Mouse (Mus musculus): Measurements from ENCODE around the gene 1700029I15Rik.

Gene 1700029I15Rik

DNA sequence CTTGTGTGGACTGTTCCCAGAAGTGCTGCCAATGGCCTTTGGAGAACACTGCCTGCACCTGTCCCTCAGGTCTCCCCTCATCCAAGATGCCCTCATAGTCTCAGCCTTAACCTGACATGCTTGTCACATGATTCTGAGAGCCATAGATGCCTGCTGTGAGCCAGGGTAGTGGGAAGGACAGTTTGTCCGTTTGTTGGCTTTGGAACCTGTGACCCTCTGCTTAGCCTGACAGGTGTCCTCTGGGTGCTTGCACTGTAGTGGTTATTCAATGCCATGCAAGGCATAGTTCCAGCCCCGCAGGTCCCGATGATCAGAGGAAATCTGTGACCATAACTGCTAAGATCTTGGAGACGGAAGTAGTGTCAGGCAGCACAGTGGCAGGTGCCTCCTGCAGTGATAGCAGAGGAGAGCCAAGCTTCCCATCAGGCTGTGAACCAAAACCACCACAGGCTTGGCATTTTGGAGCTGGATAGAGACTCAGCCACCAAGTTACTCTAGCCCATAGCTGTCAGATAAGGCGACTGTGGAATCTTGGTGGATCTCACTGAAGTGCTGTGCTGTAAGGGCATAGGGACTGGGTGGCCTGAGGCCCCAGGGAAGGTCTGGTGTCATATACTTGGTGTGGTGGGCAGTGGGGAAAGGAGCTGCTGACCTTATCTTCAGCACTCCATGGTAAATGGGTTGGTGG lies at the start of gene 1700029I15Rik:
Gene 1700029I15Rik, plus strand, starts transcription at position 638 of the 688 bp plus-strand sequence.
- no peak for DNase-seq

DNA sequence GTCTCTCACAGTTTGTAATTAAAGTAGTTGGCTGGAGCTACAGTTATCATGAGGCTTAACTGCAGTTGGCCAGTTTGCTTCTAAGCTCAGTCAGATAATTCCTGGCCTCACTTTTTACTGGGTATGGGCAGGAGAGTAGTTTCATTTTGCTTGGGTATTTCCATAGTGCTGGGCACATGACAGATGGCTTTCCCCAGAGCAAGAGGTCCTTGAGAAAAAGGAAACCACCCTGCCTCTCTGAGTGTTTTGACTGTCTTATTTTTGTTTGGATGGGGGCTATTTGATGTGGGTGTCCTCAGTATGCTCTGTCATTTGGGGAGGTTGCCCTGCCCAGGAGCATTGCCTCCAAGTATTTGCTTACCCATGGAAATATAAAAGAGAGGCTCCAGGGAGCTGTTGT lies 39.9 kb upstream of the 1700029I15Rik start:
- DNase-seq: no peak

DNA sequence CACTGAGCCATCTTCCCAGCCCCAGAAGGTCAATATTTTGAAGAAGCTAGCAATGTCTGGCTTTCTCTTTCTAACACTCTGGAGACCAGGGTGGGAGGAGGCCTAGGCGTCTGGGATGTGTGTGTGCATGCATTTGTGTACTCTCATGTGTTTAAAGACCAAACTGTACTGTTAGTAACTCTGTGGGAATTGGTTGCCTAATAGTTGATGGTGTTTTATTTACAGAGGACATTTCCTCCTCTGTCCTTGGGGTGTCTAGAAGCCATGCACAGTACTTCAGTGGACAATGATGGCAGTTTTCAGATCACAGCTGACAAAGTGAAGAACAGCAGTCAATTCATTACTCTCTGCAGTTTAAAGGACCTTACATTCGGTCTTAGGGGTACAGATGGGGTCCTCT lies 35.1 kb upstream of the 1700029I15Rik start:
- DNase-seq: no peak

DNA sequence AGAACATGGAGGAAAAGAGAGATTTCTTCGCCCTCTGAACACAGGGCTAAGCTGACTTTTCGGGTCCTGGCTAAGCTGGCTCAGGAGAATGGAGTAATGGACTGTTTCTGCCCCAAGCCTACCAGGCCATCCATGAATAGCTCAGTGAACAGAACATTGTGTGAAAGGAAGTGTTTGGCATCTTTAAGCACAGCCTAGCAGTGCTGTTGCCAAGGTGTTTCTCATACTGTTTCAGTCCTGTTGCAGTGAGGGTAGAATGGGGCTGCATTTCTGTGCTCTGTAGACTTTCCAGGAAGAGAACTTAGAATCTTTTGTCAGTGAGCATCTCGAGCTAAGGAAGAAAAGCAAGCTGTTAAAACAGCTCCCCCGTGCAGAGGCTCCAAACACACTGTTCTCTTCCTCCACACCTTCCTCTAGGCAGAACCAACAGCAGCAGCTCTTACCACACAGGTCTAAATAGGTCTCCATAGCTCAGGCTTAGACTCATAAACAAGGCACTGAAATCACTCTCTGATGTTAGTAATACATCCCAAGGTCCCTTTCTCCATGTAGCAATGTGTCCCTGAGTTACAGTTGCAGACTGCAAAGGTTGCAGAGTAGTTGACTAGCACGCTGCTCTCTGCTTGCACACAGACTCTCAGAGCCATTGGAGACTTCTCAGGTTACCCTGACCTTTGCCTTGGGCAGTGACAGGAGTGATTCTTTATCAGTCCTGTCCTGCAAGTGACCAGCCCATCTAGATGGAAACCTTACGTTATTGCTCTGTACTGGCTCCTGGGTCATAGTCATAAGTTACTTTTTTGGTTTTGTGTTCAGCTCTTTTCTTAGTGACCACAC lies 32.5 kb upstream of the 1700029I15Rik start:
- no peak for DNase-seq

DNA sequence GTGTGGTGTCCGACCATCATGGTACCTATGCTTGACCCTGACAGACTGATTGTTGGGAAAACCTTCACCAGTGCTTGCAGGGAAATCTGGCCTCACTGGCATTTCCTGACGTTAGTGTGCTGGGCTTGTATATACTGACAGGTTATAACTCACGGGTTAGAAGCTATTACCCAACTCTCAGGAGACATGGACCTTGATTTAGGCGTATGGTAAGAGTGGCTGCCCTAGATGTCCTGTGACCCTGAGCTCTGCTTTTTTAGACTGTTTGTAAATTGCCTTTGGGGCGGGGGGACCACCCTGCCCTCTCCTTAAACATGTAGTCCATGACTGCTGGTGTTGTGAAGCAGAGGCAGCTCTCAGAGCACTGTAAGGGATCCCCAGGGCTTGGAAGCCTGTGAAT lies 31.7 kb upstream of the 1700029I15Rik start:
- DNase-seq: no peak

DNA sequence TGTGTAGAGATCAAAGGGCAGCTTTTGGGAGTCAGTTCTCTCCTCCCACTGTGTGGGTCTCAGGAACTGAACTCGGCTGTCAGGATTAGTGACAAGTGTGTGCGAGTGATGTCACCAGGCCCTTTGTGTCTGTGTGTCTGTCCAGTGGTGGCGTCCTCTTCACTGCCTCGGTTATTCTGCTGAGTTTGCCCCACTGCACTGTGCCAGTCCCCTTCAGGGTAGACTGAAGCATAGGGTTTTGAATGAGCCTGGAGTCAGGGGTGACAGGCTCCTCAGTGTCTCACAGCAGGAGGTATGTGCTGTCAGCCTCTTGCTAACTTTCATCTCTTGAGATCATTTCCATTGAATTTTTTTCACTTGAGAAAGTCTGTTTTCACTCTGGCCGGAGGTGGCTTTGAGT lies 28.9 kb upstream of the 1700029I15Rik start:
- no peak for DNase-seq

DNA sequence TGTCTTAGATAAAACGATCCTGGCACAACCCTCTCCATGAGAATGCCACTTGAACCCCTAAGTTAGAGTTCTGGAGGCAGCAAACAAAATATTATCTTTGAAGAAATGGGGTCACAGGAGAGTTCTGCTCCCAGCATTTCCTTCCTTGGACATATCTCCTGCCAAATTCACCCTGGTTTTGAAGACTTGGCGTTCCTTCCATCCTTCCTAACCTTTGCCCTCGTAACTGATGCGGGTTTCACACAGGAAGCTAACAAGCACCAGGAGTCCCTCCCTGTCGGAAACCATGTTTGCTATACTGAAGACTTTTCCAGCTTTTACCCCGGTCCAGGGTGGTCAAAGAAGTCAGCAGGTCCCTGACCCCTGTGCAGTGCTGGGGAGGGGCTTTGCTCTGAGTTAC lies 28.1 kb upstream of the 1700029I15Rik start:
- DNase-seq: no peak

DNA sequence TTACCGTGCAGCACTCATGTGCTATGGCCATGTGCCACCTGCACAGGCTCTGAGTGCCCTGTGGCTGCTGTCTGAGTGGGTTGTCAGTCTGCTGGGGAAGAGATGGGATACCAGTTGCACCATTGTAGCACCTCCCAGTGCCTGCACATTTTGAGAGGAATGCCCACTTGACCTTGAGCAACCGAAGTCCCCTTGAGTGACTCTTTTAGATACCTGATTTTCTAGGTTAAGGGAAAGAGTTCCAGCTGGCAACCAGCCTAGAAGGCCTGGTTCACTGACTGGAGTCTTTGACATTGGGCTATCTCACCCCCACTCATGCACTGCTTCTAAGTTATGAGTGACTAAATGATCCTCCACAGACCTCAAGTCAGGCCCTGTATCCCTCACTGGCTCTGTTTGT lies 23.0 kb upstream of the 1700029I15Rik start:
- DNase-seq: peak; percentile 76 to 77

DNA sequence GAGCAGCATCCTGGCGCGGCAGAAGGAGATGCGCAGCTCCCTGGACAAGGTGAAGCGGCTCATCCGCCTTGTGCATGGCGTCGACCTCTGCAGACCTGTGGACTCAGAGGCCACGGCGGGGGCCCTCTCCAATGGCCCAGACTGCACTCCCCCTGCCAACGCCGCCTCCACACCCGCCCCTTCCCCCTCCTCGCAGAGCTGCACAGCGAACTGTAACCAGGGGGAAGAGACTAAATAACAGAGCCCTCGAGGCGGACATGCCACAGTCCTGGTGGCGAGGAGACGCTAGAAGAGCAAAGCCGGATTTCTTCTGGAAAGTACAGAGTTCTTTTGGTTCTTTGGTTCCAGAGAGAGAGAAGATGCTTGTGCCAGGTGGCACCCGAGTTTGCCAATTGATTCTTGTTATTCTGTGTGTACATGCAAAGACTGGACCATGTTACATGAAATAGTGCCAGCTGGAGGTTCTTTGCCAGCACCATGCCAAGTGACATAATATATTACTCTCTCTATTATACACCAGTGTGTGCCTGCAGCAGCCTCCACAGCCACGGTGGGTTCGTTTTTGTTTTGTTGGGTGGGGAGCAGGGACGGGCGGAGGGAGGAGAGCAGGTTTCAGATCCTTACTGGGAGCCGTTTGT lies 22.0 kb upstream of the 1700029I15Rik start:
- DNase-seq: no peak

DNA sequence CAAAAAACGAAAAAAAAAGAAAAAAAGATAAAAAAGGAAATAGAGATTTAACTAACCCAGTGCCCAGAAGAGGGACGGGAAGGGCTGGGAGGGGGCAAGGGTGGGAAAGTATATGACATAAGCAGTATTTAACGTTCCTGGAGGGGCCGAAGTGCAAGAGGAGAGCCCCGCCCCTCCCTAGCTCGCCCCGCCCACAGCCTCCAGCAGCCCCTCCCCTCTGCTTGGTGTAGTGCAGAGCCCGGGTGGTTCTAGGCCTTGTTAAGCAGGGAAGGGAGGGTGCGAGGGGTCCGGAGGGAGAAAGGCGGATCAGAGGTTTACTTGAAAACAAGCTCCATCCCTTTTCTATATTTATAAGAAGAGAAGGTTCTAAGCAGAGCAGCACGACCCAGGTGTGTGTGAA lies 21.4 kb upstream of the 1700029I15Rik start:
- DNase-seq: no peak

DNA sequence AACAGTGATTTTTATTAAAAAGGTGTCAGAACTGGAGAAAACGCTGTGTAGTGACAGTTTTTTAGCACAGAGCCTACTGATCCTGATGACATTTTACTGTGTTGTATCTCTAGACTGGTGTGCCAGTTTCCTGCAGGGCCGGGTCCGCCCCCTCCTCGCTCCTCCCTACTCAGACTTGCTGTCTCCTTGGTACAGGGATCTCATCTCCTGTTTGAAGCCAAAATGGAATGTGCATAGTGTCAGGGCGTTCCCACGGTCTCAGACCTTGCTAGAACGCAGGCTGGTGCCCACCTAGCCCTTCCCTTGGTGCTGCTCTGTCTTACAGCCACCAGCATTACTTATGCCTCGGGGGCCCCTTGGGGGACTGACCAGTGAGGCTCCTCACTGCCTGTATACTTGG lies 20.5 kb upstream of the 1700029I15Rik start:
- DNase-seq: peak in 1 of 2 experiments; percentile 1

DNA sequence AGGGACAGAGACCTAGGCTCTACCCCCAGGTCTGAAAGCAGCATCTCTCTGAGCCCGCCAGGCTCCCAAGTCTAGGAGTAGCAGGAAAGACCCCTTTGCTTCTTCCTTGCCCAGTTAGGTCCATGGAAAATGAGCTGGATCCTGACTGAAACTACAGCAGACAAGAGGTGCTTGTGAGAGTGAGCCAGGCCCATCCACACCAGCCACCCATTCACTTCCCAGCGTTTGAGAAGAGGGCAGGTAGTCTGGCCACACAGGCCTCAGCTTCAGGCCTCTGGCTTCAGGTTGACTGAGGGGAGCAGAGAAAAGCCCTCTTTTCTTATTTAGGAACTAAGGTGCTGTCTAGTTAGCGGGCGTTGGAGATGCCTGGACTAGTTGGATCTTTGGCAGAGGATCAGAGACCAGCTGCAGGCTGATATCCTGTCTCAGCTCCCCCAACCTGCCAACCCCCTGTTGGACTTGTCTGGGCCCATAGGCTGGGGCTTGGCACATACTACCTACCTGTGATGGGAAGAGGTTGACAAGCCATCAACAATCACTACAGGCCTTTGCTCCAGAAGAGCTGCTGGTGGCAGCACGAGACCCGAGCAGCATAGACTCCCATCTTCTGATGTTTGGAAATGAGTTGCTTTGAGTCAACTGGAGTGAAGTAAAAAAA lies 19.6 kb upstream of the 1700029I15Rik start:
- DNase-seq: no peak

DNA sequence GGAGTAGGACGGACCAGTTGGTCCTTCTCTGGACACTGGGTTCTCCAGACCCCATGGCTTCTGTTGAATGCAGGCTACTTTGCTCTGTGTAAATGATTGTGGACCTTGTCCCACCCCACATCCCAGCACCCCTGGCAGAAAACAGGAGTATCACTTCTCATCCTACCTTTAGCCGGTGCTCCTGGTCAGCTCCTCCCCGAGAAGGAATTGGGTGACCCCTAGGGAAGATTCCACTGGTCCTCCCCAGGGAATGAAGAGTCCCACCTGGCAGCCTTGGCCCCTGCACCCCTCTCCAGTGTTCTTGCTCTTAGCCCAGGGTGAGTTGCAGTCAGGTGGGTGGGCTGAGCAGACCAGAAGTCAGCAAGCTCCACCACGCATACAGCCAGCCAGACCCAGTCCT lies 18.3 kb upstream of the 1700029I15Rik start:
- DNase-seq: no peak

DNA sequence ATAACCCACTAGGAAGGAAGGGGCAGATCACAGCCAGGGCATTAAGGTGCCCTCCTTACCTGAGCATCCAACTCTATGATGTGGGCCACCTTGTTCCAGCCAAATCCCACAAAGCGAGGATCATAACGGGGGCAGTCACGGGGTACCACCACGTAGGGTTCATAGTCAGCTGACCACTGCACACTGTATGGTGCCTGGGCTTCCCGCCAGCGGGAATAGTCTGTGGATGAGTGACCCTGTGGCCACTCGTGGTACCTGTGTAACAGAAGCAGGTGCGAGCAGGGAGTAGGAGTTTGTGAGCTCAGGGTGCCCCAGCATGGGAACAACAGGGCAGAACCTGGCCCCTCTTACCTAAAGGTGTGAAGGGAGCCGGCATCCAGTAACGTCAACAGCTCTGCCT lies 16.8 kb upstream of the 1700029I15Rik start:
- peak in 1 of 2 experiments; percentile 1 for DNase-seq

DNA sequence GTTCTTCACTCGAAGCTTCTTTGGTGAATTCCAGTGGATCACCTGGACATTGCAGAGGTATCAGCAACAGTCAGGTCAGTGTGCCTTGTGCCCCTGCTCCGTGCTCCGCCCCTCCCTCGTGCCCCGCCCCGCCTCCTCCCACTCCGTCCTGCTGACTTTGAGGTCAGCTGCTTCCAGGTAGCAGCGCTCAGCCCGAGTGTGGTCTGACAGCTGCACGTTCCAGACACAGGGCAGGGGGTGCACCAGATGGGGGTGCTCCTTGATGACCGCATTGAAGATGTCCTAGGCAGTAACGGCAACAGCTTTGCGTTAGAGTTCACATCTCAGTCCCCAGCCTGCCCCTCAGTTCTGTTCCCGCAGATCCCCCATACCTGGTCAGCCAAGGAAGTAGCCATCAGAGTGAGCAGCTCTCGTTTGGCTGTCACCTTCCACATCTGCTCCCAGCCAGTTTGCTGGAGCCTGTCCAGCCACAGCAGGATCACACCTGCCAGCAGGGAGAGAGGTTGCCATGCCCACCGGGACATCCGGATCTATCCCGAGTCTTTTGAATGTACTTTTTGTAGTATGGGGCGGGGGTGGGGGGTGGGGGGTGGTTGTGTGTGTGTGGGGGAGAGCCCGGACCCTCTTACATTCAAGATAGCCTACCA lies 14.8 kb upstream of the 1700029I15Rik start:
- DNase-seq: peak in 1 of 2 experiments; percentile 57

DNA sequence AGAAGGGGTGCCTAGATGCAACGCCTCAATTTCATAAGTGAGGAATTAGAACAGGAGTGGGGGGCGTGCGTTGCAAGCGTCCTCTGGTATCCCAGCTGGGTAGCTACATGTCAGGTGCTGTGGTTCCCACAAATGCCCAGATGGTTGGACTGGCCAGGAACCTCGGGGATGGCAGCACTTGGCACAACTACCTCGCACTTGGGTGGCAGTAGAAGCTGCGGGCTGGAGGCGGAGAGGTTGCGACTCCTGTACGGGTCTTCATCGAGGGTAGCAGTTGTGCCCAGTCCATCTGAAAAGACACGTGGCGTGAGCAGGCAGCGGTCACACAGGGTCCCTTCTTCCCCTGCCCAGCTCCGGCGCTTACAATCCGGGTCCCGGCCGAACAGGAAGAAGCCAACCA lies 12.0 kb upstream of the 1700029I15Rik start:
- peak in 1 of 2 experiments; percentile 41 for DNase-seq

DNA sequence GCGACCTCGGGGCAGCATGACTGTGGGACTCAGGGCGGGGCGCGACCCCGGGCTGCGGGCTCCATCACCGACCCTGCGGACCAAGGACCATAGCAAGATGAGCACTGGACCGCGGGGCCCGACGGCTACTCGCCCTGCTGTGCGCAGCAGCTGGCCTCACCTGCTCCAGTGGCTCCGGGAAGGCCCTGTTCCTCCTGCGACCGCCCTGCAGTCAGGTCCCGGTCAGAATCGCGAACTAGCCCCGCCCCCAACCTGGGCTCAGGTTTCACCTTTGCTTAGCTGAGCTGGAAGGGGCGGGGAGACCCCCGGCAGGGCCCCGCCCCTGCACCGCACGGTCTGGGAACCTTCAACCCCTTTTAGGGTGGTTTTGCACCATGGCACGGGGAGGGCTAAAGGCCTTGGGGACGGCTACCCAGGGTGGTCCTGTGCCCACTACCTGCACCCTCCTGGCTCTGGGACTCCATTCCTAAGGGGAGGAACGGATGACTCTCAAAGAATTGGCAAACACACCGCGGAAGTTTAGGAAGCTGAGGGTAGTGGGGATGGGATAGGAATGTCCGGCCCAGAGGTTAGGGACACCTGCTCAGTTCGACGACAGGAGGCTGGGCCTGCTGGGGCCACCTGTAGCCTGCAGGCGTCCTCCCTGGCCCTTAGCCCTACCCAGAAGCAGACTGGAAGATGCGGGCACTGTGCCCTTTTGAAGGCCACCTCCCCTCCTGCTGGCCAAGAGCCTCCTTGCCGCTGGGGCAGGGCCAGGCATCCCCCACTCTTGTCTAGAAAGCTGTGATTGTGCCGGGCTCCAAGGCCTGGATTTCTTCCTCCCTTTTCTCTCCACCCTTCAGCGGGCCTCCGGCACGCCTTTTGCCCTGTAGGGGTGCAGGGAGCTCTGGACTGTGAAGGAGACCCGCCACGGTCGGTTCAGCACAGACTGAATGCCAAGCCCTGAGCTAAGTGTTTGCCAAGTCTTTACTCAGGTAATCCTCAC lies 11.2 kb upstream of the 1700029I15Rik start:
- peak; percentile 94 to 95 for DNase-seq

DNA sequence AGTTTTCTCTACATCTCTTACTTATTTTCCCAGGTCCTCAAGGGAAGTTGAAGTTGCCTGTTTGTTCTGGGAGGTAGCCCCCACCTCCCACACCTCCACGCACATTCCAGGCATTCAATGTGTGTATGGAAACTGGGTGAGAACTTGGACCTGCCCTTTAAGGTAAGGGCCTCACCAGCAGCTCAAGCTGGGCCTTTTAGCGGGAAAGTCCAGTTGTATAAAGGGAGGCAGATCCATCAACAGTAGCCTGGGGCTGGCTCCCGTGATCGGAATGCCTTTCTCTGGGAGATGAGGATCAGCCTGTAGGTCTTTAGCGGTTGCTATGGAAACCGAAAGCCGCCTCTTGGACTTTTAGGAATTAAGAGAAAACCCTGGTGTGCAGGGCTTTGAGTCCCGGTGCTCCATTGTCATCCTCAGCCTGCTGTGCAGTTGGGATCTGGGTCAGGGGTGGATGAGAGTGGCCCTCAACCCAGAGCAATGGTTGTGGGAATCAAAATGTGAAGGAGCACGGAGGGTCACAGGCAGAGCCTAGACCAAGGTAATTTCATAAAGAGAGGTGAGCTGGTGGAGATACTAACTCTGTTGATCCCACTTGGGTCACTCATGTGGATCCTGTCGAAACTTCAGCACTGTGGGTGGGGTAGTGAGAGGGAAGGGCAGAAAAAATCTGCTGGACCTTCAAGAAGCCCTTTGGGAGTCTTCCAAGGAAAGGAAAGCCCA lies 10.2 kb upstream of the 1700029I15Rik start:
- DNase-seq: peak; percentile 47 to 57

DNA sequence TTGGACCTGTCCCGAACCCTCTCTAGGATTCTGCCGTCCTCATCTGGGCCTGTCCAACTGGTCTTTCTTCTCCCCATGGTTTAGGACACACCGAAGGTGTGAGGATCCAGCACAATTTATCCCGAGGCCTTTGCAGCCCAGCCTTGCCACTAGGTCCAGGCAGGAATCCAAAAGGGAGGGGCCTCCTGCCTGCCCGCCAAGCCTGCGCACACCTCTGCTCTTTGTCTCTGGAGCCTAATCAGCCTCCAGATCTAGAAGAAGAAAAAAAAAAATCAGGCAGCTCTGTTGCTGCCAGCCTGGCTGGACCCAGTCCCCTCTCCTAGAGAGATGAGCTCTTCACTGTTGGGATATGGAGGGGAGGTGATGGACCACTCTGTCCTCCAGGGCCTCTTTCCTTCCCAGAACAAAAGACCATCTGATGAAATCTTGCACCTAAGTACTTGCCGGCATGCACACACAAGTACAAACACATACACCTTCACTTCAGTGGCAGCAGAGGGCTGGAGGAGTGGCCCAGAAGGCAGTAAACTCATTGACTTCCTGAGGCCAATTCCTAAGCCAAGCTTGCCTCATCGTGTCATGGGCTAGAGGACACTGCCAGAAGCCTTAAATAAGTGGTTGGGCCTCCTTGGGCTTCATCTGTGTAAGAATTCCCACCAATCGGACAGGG lies 9.4 kb upstream of the 1700029I15Rik start:
- peak; percentile 87 to 89 for DNase-seq

DNA sequence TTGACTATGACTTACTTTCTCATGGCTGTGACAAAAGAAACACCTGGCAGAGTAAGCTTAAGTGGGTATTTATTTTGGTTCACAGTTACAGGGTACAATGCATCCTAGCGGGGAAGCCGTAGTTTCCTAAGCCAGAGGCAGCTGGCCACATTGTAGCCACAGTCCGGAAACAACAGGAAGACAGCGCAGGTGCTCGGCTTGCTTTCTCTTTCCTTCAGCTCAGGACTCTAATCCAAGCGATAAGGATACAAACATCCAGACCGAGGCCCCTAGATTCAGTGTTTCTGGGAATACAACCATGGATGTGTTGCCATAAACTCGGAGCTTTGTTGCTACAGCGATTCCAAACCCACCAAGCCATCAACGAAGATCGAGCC lies 8.9 kb upstream of the 1700029I15Rik start:
- DNase-seq: no peak

Measured in kidney, adult 8-10 months (tissue).